Mouse (Mus musculus) liver, postnatal 0 days (tissue): Measurements from ENCODE around the gene P2ry12. TPM values are rescaled to one million over a fixed set of nuclear protein-coding genes. Genes with fewer than 3 reads are reported as not detected.
A peak's percentile ranks its signal among the peaks of the same experiment; 100 is the strongest.

Experiments used
- ATAC-seq: fragments of 200-750 bp; cut with Nextera tagmentation; 2 replicates; pipeline ENCODE4 v1.8.0; 2017; ENCODE audit warnings: mild to moderate bottlenecking, moderate library complexity
- DNase-seq: peaks from one replicate; pipeline ENCODE4 v3.0.0-alpha.2; 2016
- H3K27ac ChIP-seq: fragments of 300-500 bp; sonication (generic); 2 replicates; pipeline ENCODE4 v1.5.1; 2014; ENCODE audit warnings: antibody characterized with exemption, moderate library complexity, mild to moderate bottlenecking, low read depth
- H3K27me3 ChIP-seq: fragments of 300-500 bp; sonication (generic); 2 replicates; pipeline ENCODE4 v1.6.1; 2014; ENCODE audit warnings: low read length, control low read depth, mixed read lengths; ENCODE audit not compliant: insufficient read depth
- H3K36me3 ChIP-seq: fragments of 300-500 bp; sonication (generic); replicated peaks from 2 replicates; pipeline ENCODE4 v1.6.1; 2014; ENCODE audit warnings: mild to moderate bottlenecking, control low read depth, low read length, moderate library complexity, mixed read lengths; ENCODE audit not compliant: insufficient read depth
- H3K4me1 ChIP-seq: fragments of 300-500 bp; sonication (generic); 2 replicates; pipeline ENCODE4 v1.6.1; 2014; ENCODE audit warnings: antibody characterized with exemption, mild to moderate bottlenecking, control low read depth; ENCODE audit not compliant: insufficient read depth
- H3K4me2 ChIP-seq: fragments of 300-500 bp; sonication (generic); 2 replicates; pipeline ENCODE4 v1.6.1; 2014; ENCODE audit warnings: low read depth, mild to moderate bottlenecking, low read length, moderate library complexity, mixed read lengths
- H3K4me3 ChIP-seq: fragments of 300-500 bp; sonication (generic); 2 replicates; pipeline ENCODE4 v1.5.1; 2014; ENCODE audit warnings: low read depth, low read length
- H3K9ac ChIP-seq: fragments of 300-500 bp; sonication (generic); replicated peaks from 2 replicates; pipeline ENCODE4 v1.6.1; 2014; ENCODE audit warnings: mild to moderate bottlenecking, moderate library complexity
- H3K9me3 ChIP-seq: fragments of 300-500 bp; sonication (generic); 2 replicates; pipeline ENCODE4 v1.6.1; 2016; ENCODE audit warnings: mild to moderate bottlenecking, control low read depth, low read length, mixed read lengths
- CTCF ChIP-seq: sonication (generic); IDR thresholded peaks from 2 replicates; pipeline ENCODE4 v1.5.1; 2016; ENCODE audit warnings: antibody characterized with exemption, low read depth
- EP300 ChIP-seq: IDR thresholded peaks from 2 replicates; pipeline ENCODE4 v1.6.1; 2016; ENCODE audit warnings: antibody characterized with exemption, low read depth, mild to moderate bottlenecking
- WGBS: fragments of 180-500 bp; shearing (Covaris S2); extraction: QIAGEN DNeasy Blood & Tissue Kit; methylation state at CpG from one replicate; pipeline ENCODE4 v1.1.7; 2014; ENCODE audit not compliant: insufficient replicate concordance; 5-methylcytosine and 5-hydroxymethylcytosine counted together
- polyA plus RNA-seq: library from polyadenylated mRNA; unstranded; fragments of >200 nt; fragmentation: Nextera tagmentation; extraction: Ambion mirVana; gene quantifications from 2 replicates; pipeline ENCODE4 v1.2.1, GENCODE M21; 2015

Gene P2ry12
- polyA plus RNA-seq, 1 experiment from 2014 or later = 3.3 TPM

- H3K9ac ChIP-seq = no peak overlapping the region
- no peaks in the 10 kb centered on the region for H3K36me3 ChIP-seq
- DNase-seq (no peak), ATAC-seq (no peak)
- H3K9me3 ChIP-seq = no peaks in the 10 kb centered on the region
- no peak overlapping the region for H3K27ac ChIP-seq
- H3K27me3 ChIP-seq = no peaks in the 10 kb centered on the region
- peaks cover 7% of the 10 kb centered on the region; the same call in 1 of the 2 replicates for H3K4me1 ChIP-seq
- no peak overlapping the region for H3K4me3 ChIP-seq
- TF ChIP-seq CTCF (no peak), EP300 (no peak)
- no peak overlapping the region for H3K4me2 ChIP-seq
Measured at GRCm38 (mm10) chr3:59225411-59225810, 37.3 kb downstream of the P2ry12 start.

DNA sequence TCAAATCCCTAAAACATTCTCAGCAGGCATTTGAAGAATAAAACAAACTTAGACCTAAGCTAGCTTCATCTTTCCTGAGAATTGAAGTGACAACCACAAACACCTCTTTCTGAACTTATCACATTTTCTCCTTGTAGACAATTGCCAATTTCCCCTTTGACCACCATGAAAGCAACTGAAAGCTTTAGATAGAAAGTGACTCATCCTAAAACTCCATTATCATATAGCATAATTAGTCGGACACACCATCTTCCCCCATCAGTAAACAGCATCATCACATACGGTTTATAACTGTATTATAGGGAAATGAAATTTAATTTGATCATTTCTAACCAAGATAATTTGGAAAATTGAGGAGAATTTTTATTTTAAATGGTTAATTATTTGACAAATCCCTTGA is 40.4 kb downstream of the P2ry12 start:
- WGBS = 61% methylated on average over 2 of the region's 2 CpGs
- no peak for DNase-seq

DNA sequence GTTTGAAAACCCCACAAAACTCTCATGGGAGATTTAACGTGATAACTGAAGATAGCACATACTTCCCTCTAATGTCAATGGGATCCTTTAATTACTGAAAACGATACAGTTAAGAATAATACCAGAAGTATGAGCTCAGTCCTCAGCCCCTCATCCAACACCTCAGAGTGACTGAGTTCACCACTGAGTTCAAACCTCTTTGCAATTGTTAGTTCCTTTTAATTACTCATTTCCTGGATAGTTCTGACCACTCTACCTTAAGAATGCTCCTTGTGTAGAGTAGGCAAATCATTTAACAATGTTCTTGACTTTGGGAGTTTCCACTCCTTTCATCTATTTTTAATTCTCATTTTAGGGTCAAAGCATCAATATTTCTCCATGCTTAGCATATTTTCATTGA is 43.3 kb downstream of the P2ry12 start:
- Histone ChIP-seq H3K9ac (no peak overlapping the region), H3K4me1 (no peaks in the 10 kb centered on the region; the same call in 1 of the 2 replicates), H3K27ac (no peak overlapping the region), H3K36me3 (no peaks in the 10 kb centered on the region), H3K4me3 (no peak overlapping the region), H3K27me3 (no peaks in the 10 kb centered on the region), H3K4me2 (no peak overlapping the region), H3K9me3 (no peaks in the 10 kb centered on the region)
- TF ChIP-seq EP300 = no peak
- TF ChIP-seq CTCF = no peak
- ATAC-seq (no peak), DNase-seq (no peak)
- 75% methylated on average over 2 of the region's 2 CpGs for WGBS

More for the DNA sequence above, 40.4 kb downstream of the P2ry12 start:
- Histone ChIP-seq H3K9ac (no peak overlapping the region), H3K27me3 (no peaks in the 10 kb centered on the region), H3K36me3 (no peaks in the 10 kb centered on the region), H3K27ac (no peak overlapping the region), H3K9me3 (no peaks in the 10 kb centered on the region), H3K4me3 (no peak overlapping the region), H3K4me1 (peaks cover 3% of the 10 kb centered on the region; the same call in 1 of the 2 replicates), H3K4me2 (no peak overlapping the region)
- ATAC-seq = no peak
- TF ChIP-seq CTCF (no peak), EP300 (no peak)

- TF ChIP-seq EP300 = no peak
- no peak for TF ChIP-seq CTCF
- Histone ChIP-seq H3K9me3 (no peaks in the 10 kb centered on the region), H3K27me3 (no peaks in the 10 kb centered on the region), H3K4me2 (no peak overlapping the region), H3K36me3 (no peaks in the 10 kb centered on the region), H3K9ac (no peak overlapping the region), H3K4me3 (no peak overlapping the region), H3K27ac (no peak overlapping the region), H3K4me1 (no peaks in the 10 kb centered on the region)
- DNase-seq (no peak), ATAC-seq (no peak)
- WGBS = 82% methylated on average over 10 of the region's 10 CpGs
Measured at GRCm38 (mm10) chr3:59217211-59217610, 45.5 kb downstream of the P2ry12 start.

DNA sequence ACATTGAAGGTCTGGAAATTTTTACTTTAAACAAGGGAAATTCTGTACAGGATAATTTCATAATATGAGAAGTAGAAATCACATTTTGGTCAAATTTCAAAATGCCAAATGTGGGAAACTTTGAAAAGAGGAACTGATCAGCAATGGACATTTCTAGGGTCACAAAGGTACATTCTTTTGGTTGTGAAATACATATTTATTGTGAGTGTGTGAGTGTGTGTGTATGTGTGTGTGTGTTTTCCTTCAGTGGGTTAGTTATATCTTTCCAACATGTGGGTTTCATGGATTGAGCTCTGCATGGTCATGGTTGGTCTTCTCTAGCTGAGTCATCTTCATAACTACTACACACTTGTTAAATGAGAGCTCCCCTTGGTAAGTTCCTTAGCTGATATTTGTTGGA is 50.3 kb downstream of the P2ry12 start:
- H3K4me3 ChIP-seq = no peak overlapping the region
- no peak overlapping the region for H3K27ac ChIP-seq
- H3K27me3 ChIP-seq = no peaks in the 10 kb centered on the region

GRCm38 (mm10) chr3:59211784-59212183 is 50.9 kb downstream of the P2ry12 start:
- no peak overlapping the region for H3K4me3 ChIP-seq
- ATAC-seq = no peak

More for the DNA sequence above, 50.3 kb downstream of the P2ry12 start:
- Histone ChIP-seq H3K9ac (no peak overlapping the region), H3K4me2 (no peak overlapping the region), H3K4me1 (no peaks in the 10 kb centered on the region), H3K9me3 (no peaks in the 10 kb centered on the region), H3K36me3 (no peaks in the 10 kb centered on the region)
- TF ChIP-seq EP300 = no peak
- no peak for TF ChIP-seq CTCF
- DNase-seq (no peak), ATAC-seq (no peak)

DNA sequence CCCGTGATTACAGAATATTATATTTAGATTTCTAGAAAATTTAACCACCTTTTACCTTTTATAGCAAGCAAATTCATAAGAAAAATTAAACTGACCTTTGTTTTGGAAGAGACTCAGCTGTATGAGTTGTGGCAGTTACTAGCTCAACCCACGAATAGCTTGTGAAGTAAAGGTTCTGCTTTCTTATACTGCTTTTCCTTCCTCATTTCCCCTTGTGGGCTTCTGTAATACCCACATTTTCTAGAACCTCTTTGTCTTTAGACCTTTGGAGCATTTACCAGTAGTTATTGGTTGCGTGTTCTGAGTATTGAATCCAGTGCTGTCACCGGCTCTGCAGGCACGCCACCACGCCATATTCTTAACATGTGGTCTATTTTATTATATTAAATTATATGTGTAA is 51.9 kb downstream of the P2ry12 start, which contains the start of gene P2ry13:
Gene P2ry13 (minus strand): TSS at position 156 of the 400 bp plus-strand sequence.
- DNase-seq = no peak
- 52% methylated on average over 6 of the region's 6 CpGs for WGBS
- TF ChIP-seq EP300 (no peak), CTCF (no peak)
- Histone ChIP-seq H3K4me3 (peak within 1 kb of the TSS; percentile 32; the same call in 1 of the 2 replicates), H3K4me2 (peak within 1 kb of the TSS; percentile 49), H3K9ac (no peak within 1 kb of the TSS), H3K36me3 (no peaks in the 10 kb centered on the region), H3K27me3 (no peaks in the 10 kb centered on the region), H3K27ac (peak within 1 kb of the TSS; percentile 44), H3K9me3 (no peaks in the 10 kb centered on the region), H3K4me1 (peaks cover 4% of the 10 kb centered on the region)
- no peak; the same call in 1 of the 2 replicates for ATAC-seq

More at GRCm38 (mm10) chr3:59211784-59212183, 50.9 kb downstream of the P2ry12 start:
- 54% methylated on average over 8 of the region's 8 CpGs for WGBS
- DNase-seq = no peak
- Histone ChIP-seq H3K4me1 (no peaks in the 10 kb centered on the region), H3K4me2 (peak overlapping the region; percentile 24), H3K36me3 (no peaks in the 10 kb centered on the region), H3K27ac (0 out of 2 replicates have a peak overlapping the region, but pooled peaks have one; percentile 25), H3K27me3 (no peaks in the 10 kb centered on the region), H3K9ac (no peak overlapping the region), H3K9me3 (no peaks in the 10 kb centered on the region)
- TF ChIP-seq CTCF = no peak
- no peak for TF ChIP-seq EP300
